Mouse (Mus musculus): Measurements from ENCODE around the gene Rufy3. TPM values are rescaled to one million over a fixed set of nuclear protein-coding genes. Genes with fewer than 3 reads are reported as not detected.

Gene Rufy3
- total RNA-seq (2023): 10 to 100 TPM; 33.7 to 38.0 TPM

GRCm38 (mm10) chr5:88564501-88565147, at the start of gene Rufy3:
Gene Rufy3, plus strand, starts transcription at chr5:88565040.

GRCm38 (mm10) chr5:88527657-88528056, 37.2 kb upstream of the Rufy3 start, which contains the start of gene Jchain:
Gene Jchain, minus strand, starts transcription at chr5:88527891.

GRCm38 (mm10) chr5:88554086-88554886, 10.6 kb upstream of the Rufy3 start, which contains the start of gene Utp3:
Gene Utp3, plus strand, starts transcription at chr5:88554462.

DNA sequence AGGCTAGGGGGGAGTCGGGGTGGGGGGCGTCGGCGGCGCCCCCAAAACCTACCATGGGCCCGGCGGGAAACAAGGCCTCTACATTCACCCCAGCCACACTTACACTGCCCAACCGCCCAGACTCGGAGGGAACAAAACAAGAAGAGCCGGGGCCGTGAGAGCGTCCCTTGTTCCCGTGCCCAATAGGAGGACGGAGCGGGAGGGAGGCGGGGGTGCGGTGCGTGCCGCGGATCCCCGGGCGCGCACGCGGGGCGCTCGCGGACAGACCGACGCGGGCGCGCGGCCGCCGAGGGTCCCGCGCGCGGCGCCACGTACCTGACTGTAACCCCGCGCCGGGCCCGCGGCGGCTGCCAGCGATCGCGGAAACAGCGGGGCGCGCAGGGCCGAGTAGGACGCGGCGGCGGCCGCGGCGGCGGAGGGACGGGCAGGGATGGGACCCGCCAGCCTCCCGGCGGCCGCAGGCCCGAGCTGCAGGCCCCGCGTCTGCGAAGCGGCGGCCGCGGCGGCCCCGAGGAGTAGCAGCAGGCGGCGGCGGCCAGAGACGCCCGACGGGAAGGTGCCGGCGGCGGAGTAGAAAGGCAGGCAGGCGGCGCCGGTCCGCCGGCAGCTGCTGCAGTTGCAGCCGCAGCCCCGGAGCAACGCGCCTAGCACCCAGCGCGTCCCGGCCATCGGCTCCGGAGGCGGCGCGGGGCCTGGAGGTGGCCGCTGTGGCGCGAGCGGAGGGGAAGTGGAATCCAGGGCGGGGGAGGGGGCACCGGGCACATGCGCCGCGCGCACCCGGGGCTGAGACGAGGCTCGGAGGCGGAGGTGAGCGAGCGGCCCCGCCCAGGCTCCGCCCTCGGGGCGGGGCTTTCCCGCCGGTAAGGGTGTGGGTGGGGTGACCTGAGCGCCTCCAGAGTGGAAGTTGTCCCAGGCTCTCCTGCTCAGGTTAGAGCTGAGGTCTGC, 110.9 kb downstream of the Rufy3 start, which contains the start of gene Grsf1:
Gene Grsf1, minus strand, starts transcription at position 729 of the 945 bp plus-strand sequence.

Other genes starting within 250 kb of the Rufy3 start
- gene Prol1, start 247.7 kb upstream of the Rufy3 start, total RNA-seq (2023): not detected
- gene Amtn, start 188.9 kb upstream of the Rufy3 start, total RNA-seq (2023): not detected
- gene Ambn, start 109.0 kb upstream of the Rufy3 start, total RNA-seq (2023): not detected
- gene Enam, start 77.1 kb upstream of the Rufy3 start, total RNA-seq (2023): not detected
- gene Jchain, start 37.1 kb upstream of the Rufy3 start, total RNA-seq (2023): 100 to 1,000 TPM in 1 of 2 experiments, 10 to 100 TPM in 1; 37.5 to 119 TPM
- gene Utp3, start 10.6 kb upstream of the Rufy3 start, total RNA-seq (2023): 10 to 100 TPM; 42.1 to 49.3 TPM
- 10 to 100 TPM; 51.6 to 54.2 TPM for gene Grsf1, start 111.1 kb downstream of the Rufy3 start, total RNA-seq (2023)
- 10 to 100 TPM; 25.6 to 28.4 TPM for gene Mob1b, start 155.8 kb downstream of the Rufy3 start, total RNA-seq (2023)
- gene Dck, start 200.0 kb downstream of the Rufy3 start, total RNA-seq (2023): 10 to 100 TPM; 27.0 to 28.2 TPM

Data from monocyte, adult 59 days (primary cell).